Mouse (Mus musculus): ENCODE results near the gene Ufsp2. TPM values are rescaled to one million over a fixed set of nuclear protein-coding genes. Genes with fewer than 3 reads are reported as not detected.

Gene Ufsp2
- total RNA-seq, 1 experiment = 21.7 TPM

GRCm38 (mm10) chr8:46007050-46007672 lies 31.8 kb downstream of the Ufsp2 start:
- TF ChIP-seq ZC3H11A (IDR thresholded peaks at IDR 0.05; ENCODE audit: borderline replicate concordance, low read depth, low read length) = no peak
- TF ChIP-seq CHD2 (IDR thresholded peaks at IDR 0.05; ENCODE audit: low read depth, low read length) = no peak
- no peak for TF ChIP-seq MAFK (IDR thresholded peaks at IDR 0.05; ENCODE audit: insufficient read depth, low read depth, low read length)
- TF ChIP-seq HCFC1 (IDR thresholded peaks at IDR 0.05; ENCODE audit: borderline replicate concordance, insufficient read depth, low read length) = no peak
- TF ChIP-seq ZNF384 (IDR thresholded peaks at IDR 0.05; ENCODE audit: low read depth, low read length) = no peak
- in situ Hi-C loops (cut with MboI; ENCODE audit: low sequenced_read_pairs in 2 of 2, unreplicated experiment in 2 of 2) = no loop called here
- no peak overlapping the region for H3K9ac ChIP-seq (ENCODE audit: insufficient read depth, low read depth, low read length, poor library complexity, severe bottlenecking)

DNA sequence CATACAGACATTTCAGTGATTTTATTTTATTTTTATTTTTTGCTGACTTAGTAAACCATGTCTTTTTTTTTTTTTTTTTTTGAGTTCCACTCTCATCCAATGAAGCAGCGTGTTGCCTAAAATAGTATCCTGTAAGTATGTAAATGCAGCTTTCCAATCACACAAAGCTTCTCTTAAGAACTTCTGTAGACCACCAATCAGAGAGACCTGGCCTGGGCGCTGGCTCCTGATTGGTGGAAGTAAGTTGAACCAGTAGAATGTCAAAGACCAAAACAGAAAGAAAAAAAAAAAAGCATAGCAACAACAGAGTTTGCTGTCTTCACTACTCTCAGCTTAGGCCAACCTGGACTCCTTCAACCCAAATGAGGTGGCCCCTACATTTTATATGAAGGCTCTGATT lies 35.0 kb downstream of the Ufsp2 start:
- peak; percentile 6 for DNase-seq (ENCODE audit: low read depth, low spot score)
- in situ Hi-C loops (cut with MboI; ENCODE audit: low sequenced_read_pairs in 2 of 2, unreplicated experiment in 2 of 2) = no loop called here
- TF ChIP-seq MAFK (IDR thresholded peaks at IDR 0.05; ENCODE audit: insufficient read depth, low read depth, low read length) = 0 out of 2 replicates have a peak, but pooled peaks have one; percentile 22
- peak; percentile 49; the same call in 1 of the 2 replicates for TF ChIP-seq CHD2 (IDR thresholded peaks at IDR 0.05; ENCODE audit: low read depth, low read length)
- TF ChIP-seq ZC3H11A (IDR thresholded peaks at IDR 0.05; ENCODE audit: borderline replicate concordance, low read depth, low read length) = no peak
- no peak for TF ChIP-seq HCFC1 (IDR thresholded peaks at IDR 0.05; ENCODE audit: borderline replicate concordance, insufficient read depth, low read length)
- peak; percentile 65; the same call in 1 of the 2 replicates for TF ChIP-seq ZNF384 (IDR thresholded peaks at IDR 0.05; ENCODE audit: low read depth, low read length)
- Histone ChIP-seq H3K36me3 (ENCODE audit: control insufficient read depth, insufficient read depth, low read length, poor library complexity, severe bottlenecking) (no peaks in the 10 kb centered on the region), H3K9me3 (ENCODE audit: control insufficient read depth, insufficient read depth, low read depth, low read length) (no peaks in the 10 kb centered on the region), H3K27ac (ENCODE audit: insufficient read depth, low read depth, low read length, poor library complexity, severe bottlenecking) (no peak overlapping the region), H3K4me1 (ENCODE audit: control insufficient read depth in 2 of 2, insufficient read depth in 2 of 2, low read length in 2 of 2, poor library complexity in 1 of 2) (0 out of 4 replicates have a peak, but pooled peaks cover 0 to under 1% of the 10 kb centered on the region in 2 experiments), H3K9ac (ENCODE audit: insufficient read depth, low read depth, low read length, poor library complexity, severe bottlenecking) (no peak overlapping the region), H3K4me3 (ENCODE audit: insufficient read depth in 1 of 2, low read depth in 1 of 2, low read length in 2 of 2, poor library complexity in 1 of 2, severe bottlenecking in 1 of 2) (no peak overlapping the region)

More at GRCm38 (mm10) chr8:46007050-46007672, 31.8 kb downstream of the Ufsp2 start:
- Histone ChIP-seq H3K27ac (ENCODE audit: insufficient read depth, low read depth, low read length, poor library complexity, severe bottlenecking) (no peak overlapping the region), H3K4me1 (ENCODE audit: control insufficient read depth in 2 of 2, insufficient read depth in 2 of 2, low read length in 2 of 2, poor library complexity in 1 of 2) (0 out of 4 replicates have a peak, but pooled peaks cover 0 to 2% of the 10 kb centered on the region in 2 experiments), H3K36me3 (ENCODE audit: control insufficient read depth, insufficient read depth, low read length, poor library complexity, severe bottlenecking) (no peaks in the 10 kb centered on the region), H3K9me3 (ENCODE audit: control insufficient read depth, insufficient read depth, low read depth, low read length) (no peaks in the 10 kb centered on the region), H3K4me3 (ENCODE audit: insufficient read depth in 1 of 2, low read depth in 1 of 2, low read length in 2 of 2, poor library complexity in 1 of 2, severe bottlenecking in 1 of 2) (no peak overlapping the region)
- no peak for DNase-seq (ENCODE audit: low read depth, low spot score)

- DNase-seq (ENCODE audit: low read depth, low spot score) = peak; percentile 4
- H3K9ac ChIP-seq (ENCODE audit: insufficient read depth, low read depth, low read length, poor library complexity, severe bottlenecking) = no peak overlapping the region
- H3K4me1 ChIP-seq (ENCODE audit: control insufficient read depth in 2 of 2, insufficient read depth in 2 of 2, low read length in 2 of 2, poor library complexity in 1 of 2) = no peaks in the 10 kb centered on the region
- in situ Hi-C loops (cut with MboI; ENCODE audit: low sequenced_read_pairs in 2 of 2, unreplicated experiment in 2 of 2) = no loop called here
- no peaks in the 10 kb centered on the region for H3K36me3 ChIP-seq (ENCODE audit: control insufficient read depth, insufficient read depth, low read length, poor library complexity, severe bottlenecking)
- no peaks in the 10 kb centered on the region for H3K9me3 ChIP-seq (ENCODE audit: control insufficient read depth, insufficient read depth, low read depth, low read length)
- no peak for TF ChIP-seq CHD2 (IDR thresholded peaks at IDR 0.05; ENCODE audit: low read depth, low read length)
- TF ChIP-seq HCFC1 (IDR thresholded peaks at IDR 0.05; ENCODE audit: borderline replicate concordance, insufficient read depth, low read length) = no peak
- no peak for TF ChIP-seq MAFK (IDR thresholded peaks at IDR 0.05; ENCODE audit: insufficient read depth, low read depth, low read length)
- TF ChIP-seq ZC3H11A (IDR thresholded peaks at IDR 0.05; ENCODE audit: borderline replicate concordance, low read depth, low read length) = no peak
- no peak for TF ChIP-seq ZNF384 (IDR thresholded peaks at IDR 0.05; ENCODE audit: low read depth, low read length)
- no peak overlapping the region for H3K27ac ChIP-seq (ENCODE audit: insufficient read depth, low read depth, low read length, poor library complexity, severe bottlenecking)
- no peak overlapping the region for H3K4me3 ChIP-seq (ENCODE audit: insufficient read depth in 1 of 2, low read depth in 1 of 2, low read length in 2 of 2, poor library complexity in 1 of 2, severe bottlenecking in 1 of 2)
Measured at GRCm38 (mm10) chr8:46010746-46011680, 35.7 kb downstream of the Ufsp2 start.

GRCm38 (mm10) chr8:46022203-46022602 lies 46.9 kb downstream of the Ufsp2 start:
- Histone ChIP-seq H3K36me3 (ENCODE audit: control insufficient read depth, insufficient read depth, low read length, poor library complexity, severe bottlenecking) (no peaks in the 10 kb centered on the region), H3K9me3 (ENCODE audit: control insufficient read depth, insufficient read depth, low read depth, low read length) (no peaks in the 10 kb centered on the region), H3K4me1 (ENCODE audit: control insufficient read depth in 2 of 2, insufficient read depth in 2 of 2, low read length in 2 of 2, poor library complexity in 1 of 2) (no peaks in the 10 kb centered on the region), H3K4me3 (ENCODE audit: insufficient read depth in 1 of 2, low read depth in 1 of 2, low read length in 2 of 2, poor library complexity in 1 of 2, severe bottlenecking in 1 of 2) (no peak overlapping the region), H3K27ac (ENCODE audit: insufficient read depth, low read depth, low read length, poor library complexity, severe bottlenecking) (no peak overlapping the region), H3K9ac (ENCODE audit: insufficient read depth, low read depth, low read length, poor library complexity, severe bottlenecking) (no peak overlapping the region)
- TF ChIP-seq ZC3H11A (IDR thresholded peaks at IDR 0.05; ENCODE audit: borderline replicate concordance, low read depth, low read length) = no peak
- TF ChIP-seq ZNF384 (IDR thresholded peaks at IDR 0.05; ENCODE audit: low read depth, low read length) = no peak
- no peak for TF ChIP-seq CHD2 (IDR thresholded peaks at IDR 0.05; ENCODE audit: low read depth, low read length)
- no peak for TF ChIP-seq HCFC1 (IDR thresholded peaks at IDR 0.05; ENCODE audit: borderline replicate concordance, insufficient read depth, low read length)
- DNase-seq (ENCODE audit: low read depth, low spot score) = no peak
- in situ Hi-C loops (cut with MboI; ENCODE audit: low sequenced_read_pairs in 2 of 2, unreplicated experiment in 2 of 2) = no loop called here
